Mouse (Mus musculus) lung, adult 2 months (tissue): ENCODE data around the gene Degs2.

ENCODE experiments used
- CTCF ChIP-seq: fragments of 200-500 bp; IDR thresholded peaks from 2 replicates; pipeline ENCODE4 v1.5.1; 2011; ENCODE audit warnings: mild to moderate bottlenecking, low read length, control low read depth; ENCODE audit not compliant: insufficient read depth
- POLR2A ChIP-seq: fragments of 200-500 bp; IDR thresholded peaks from 2 replicates; pipeline ENCODE4 v1.6.1; 2011; ENCODE audit warnings: low read depth, mild to moderate bottlenecking, control low read depth, low read length, borderline replicate concordance; ENCODE audit errors: extremely low read depth

GRCm38 (mm10) chr12:108722464-108722863, 20.3 kb upstream of the Degs2 start:
- TF ChIP-seq POLR2A (no peak), CTCF (no peak)
